Mouse (Mus musculus): ENCODE measurements at regions not wholly inside any gene's neighbourhood (a gene's known extent, or its start where the extent isn't known, plus 50 kb on each side); places are given as distances from the start of the nearest gene placed in this dataset.

DNA sequence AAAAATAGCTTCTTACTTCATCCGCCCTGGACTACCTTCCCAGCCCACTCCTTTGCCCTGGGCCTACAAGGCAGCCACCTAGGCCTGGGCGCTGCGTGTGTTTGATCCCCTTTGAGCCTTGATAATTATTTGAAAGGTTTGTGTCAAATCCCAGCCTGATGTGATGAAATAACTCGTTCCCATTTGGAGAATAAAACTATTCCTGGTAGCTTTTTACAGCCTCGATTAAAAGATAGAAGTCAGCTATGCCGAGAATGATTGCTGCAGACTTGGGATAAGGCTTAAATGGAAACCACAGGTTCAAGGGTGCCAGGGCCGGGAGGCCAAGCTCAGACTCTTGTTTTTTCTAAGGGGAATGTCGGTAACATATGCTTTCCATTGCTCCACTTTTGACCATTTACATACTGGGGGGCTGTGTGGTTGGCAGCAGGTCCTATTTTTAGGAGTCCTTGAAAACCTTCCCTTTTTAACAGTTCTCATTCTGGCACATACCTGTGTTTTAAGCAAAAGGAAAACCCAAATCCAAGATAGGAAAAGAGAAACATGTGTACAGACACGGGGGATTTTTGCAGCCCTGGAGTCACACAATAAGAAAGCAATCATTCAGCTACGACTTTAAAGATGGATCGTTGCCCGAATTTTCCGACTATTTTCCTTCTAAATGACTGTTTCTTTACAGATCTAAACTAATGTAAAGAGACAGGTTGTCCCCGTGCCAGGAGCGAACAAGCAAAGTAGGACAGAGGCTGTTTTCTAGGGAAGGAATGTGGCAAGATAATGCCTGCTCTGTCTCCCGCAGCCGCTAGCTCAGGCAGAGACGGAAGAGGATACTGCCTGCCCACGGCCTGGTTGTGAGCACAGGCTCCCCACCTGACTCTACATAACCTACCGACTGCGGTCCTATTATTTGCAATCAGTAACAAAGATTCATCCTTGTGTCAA is 234.8 kb downstream of the Setd4 start:
- no peak overlapping the region for H3K9ac ChIP-seq (replicated peaks; ENCODE audit: low read length, poor library complexity, severe bottlenecking)
- H3K4me3 ChIP-seq (ENCODE audit: low read depth, low read length), result no peak overlapping the region
- H3K36me3 ChIP-seq (ENCODE audit: insufficient read depth, low read length), result no peaks in the 10 kb centered on the region
- H3K9me3 ChIP-seq (ENCODE audit: low read length), result no peaks in the 10 kb centered on the region
- TF ChIP-seq CTCF (IDR thresholded peaks at IDR 0.05), result no peak
- ATAC-seq (ENCODE audit: low FRiP score), result no peak
- H3K4me2 ChIP-seq (ENCODE audit: low read depth, low read length, poor library complexity, severe bottlenecking), result no peak overlapping the region
- DNase-seq (ENCODE audit: low spot score), result peak; percentile 69
- 52% methylated on average over 21 of the region's 21 CpGs for WGBS
- no peak overlapping the region for H3K27ac ChIP-seq (ENCODE audit: low read depth, low read length)
- H3K27me3 ChIP-seq (ENCODE audit: insufficient read depth, low read length), result no peaks in the 10 kb centered on the region
- H3K4me1 ChIP-seq (ENCODE audit: insufficient read depth, low read length), result 0 out of 2 replicates have a peak, but pooled peaks cover 5% of the 10 kb centered on the region

DNA sequence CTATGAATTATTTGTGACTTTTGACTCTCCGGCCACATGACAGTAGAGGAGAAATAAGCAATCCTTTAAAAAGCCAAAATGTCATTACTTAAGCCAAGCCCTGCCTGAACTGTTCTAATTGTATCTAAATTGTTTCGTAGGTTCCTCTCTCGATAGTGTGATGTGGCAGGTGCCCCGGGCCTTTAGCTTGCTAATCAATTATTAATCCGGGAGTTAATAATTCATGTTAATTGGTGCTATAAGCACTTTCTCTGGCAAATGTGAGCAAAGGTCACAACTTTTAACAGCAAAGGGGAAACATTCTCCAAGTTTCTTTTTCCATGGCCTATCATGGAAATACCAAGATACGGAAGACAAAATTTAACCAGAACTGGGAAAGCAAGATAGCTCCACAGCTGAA is 235.9 kb downstream of the Setd4 start:
- WGBS, result 78% methylated on average over 6 of the region's 6 CpGs
- Histone ChIP-seq H3K27me3 (ENCODE audit: insufficient read depth, low read length) (no peaks in the 10 kb centered on the region), H3K4me3 (ENCODE audit: low read depth, low read length) (no peak overlapping the region), H3K27ac (ENCODE audit: low read depth, low read length) (no peak overlapping the region), H3K36me3 (ENCODE audit: insufficient read depth, low read length) (no peaks in the 10 kb centered on the region), H3K4me1 (ENCODE audit: insufficient read depth, low read length) (0 out of 2 replicates have a peak, but pooled peaks cover 5% of the 10 kb centered on the region), H3K9me3 (ENCODE audit: low read length) (no peaks in the 10 kb centered on the region), H3K4me2 (ENCODE audit: low read depth, low read length, poor library complexity, severe bottlenecking) (no peak overlapping the region), H3K9ac (replicated peaks; ENCODE audit: low read length, poor library complexity, severe bottlenecking) (no peak overlapping the region)
- no peak for TF ChIP-seq CTCF (IDR thresholded peaks at IDR 0.05)
- ATAC-seq (ENCODE audit: low FRiP score), result no peak
- DNase-seq (ENCODE audit: low spot score), result no peak

DNA sequence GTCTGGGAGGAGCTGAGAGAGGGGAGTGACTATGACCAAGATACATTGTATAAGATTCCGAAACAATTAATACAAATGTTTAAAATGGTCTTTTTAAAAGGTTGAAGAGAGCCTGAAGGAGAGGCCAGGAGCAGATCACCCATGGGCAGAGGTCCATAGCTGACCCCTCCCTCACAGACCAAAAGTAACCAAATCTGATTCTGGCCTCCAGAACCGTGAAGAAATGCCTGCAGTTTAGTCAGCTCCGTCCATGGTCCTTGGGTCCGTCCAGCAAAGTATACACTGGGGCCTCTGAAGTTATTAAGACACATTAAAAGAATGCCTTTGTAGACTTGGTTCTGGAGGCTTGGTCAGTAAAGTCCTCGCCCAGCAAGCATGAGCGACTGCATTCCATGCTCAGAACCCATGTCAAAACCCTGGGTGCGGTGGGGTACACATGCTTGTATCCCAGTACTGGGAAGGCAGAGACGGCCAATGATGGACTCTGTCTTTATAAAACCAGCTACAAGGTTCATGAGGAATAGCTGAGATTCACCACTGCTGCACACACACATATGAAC is 236.5 kb downstream of the Setd4 start:
- H3K27ac ChIP-seq (ENCODE audit: low read depth, low read length), result no peak overlapping the region
- 0 out of 2 replicates have a peak, but pooled peaks cover 5% of the 10 kb centered on the region for H3K4me1 ChIP-seq (ENCODE audit: insufficient read depth, low read length)
- 88% methylated on average over 8 of the region's 8 CpGs for WGBS
- ATAC-seq (ENCODE audit: low FRiP score), result no peak
- H3K36me3 ChIP-seq (ENCODE audit: insufficient read depth, low read length), result no peaks in the 10 kb centered on the region
- no peak for DNase-seq (ENCODE audit: low spot score)
- H3K4me2 ChIP-seq (ENCODE audit: low read depth, low read length, poor library complexity, severe bottlenecking), result no peak overlapping the region
- no peaks in the 10 kb centered on the region for H3K9me3 ChIP-seq (ENCODE audit: low read length)
- no peaks in the 10 kb centered on the region for H3K27me3 ChIP-seq (ENCODE audit: insufficient read depth, low read length)
- no peak for TF ChIP-seq CTCF (IDR thresholded peaks at IDR 0.05)
- no peak overlapping the region for H3K9ac ChIP-seq (replicated peaks; ENCODE audit: low read length, poor library complexity, severe bottlenecking)
- H3K4me3 ChIP-seq (ENCODE audit: low read depth, low read length), result no peak overlapping the region

DNA sequence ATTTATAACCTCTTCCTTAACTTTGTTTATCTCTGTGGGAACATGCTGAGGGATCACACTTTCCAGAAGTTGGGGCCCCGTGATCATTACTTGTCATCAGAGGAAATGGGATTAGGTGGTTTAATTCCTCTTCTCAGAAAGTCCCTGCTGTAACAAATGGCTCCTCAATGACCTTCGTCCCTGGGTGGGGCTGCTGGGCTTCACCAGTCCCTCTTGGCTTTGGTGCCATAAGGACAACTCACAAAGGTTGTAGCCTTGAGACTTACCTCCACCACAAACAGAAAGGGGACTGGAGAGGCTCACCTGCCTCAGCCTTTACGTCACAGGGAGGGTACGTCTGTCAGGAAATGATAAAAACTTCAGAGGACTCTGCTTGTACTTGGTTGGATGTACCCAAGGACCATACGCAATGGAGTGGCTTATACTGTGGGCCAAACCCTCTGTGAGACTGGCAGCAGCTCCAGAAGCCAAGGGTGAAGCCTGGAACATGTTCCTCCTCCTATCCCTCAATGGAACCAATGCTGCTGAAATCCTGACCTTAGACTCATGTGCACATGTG is 237.4 kb downstream of the Setd4 start:
- Histone ChIP-seq H3K4me3 (ENCODE audit: low read depth, low read length) (no peak overlapping the region), H3K27ac (ENCODE audit: low read depth, low read length) (no peak overlapping the region), H3K27me3 (ENCODE audit: insufficient read depth, low read length) (no peaks in the 10 kb centered on the region), H3K4me1 (ENCODE audit: insufficient read depth, low read length) (0 out of 2 replicates have a peak, but pooled peaks cover 5% of the 10 kb centered on the region), H3K4me2 (ENCODE audit: low read depth, low read length, poor library complexity, severe bottlenecking) (no peak overlapping the region), H3K9ac (replicated peaks; ENCODE audit: low read length, poor library complexity, severe bottlenecking) (no peak overlapping the region), H3K9me3 (ENCODE audit: low read length) (no peaks in the 10 kb centered on the region), H3K36me3 (ENCODE audit: insufficient read depth, low read length) (no peaks in the 10 kb centered on the region)
- DNase-seq (ENCODE audit: low spot score) (no peak), ATAC-seq (ENCODE audit: low FRiP score) (no peak)
- TF ChIP-seq CTCF (IDR thresholded peaks at IDR 0.05), result no peak
- WGBS, result 86% methylated on average over 5 of the region's 5 CpGs

DNA sequence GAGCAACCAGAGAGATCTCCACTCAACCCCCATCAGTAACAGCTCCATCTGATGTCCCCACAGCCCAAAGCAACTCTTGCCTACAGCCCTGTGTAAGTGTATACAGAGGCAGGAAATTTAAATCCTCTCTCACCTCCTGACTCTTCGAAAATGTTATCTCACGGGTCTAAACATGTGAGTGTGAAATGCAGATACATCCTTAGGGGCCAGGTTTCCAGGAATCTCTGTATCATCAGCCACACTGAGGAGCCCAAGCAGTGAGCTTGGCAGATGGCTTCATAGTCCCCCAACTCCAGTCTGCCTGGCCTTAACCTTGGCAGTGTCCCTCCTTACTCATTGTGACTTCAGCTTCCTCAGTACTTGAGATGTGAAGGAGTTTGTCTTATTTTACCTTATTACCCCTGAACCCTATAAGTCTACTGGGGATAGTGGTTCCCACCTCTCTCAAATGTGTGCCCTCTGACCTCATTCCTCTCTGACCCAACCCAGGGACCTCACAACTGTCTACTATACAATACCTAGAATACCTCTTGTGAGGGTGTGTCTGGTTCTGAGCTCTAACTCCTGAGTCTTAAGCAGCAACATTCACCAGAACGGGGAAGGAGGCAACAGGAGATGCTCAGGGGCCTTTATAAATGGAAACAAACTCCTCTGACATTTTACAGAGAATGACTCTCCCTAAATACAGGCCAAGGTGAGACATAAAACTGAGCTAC is 238.5 kb downstream of the Setd4 start:
- no peaks in the 10 kb centered on the region for H3K9me3 ChIP-seq (ENCODE audit: low read length)
- H3K36me3 ChIP-seq (ENCODE audit: insufficient read depth, low read length), result no peaks in the 10 kb centered on the region
- H3K4me3 ChIP-seq (ENCODE audit: low read depth, low read length), result no peak overlapping the region
- WGBS, result 91% methylated on average over 3 of the region's 3 CpGs
- H3K4me2 ChIP-seq (ENCODE audit: low read depth, low read length, poor library complexity, severe bottlenecking), result no peak overlapping the region
- no peaks in the 10 kb centered on the region for H3K27me3 ChIP-seq (ENCODE audit: insufficient read depth, low read length)
- H3K27ac ChIP-seq (ENCODE audit: low read depth, low read length), result no peak overlapping the region
- no peak overlapping the region for H3K9ac ChIP-seq (replicated peaks; ENCODE audit: low read length, poor library complexity, severe bottlenecking)
- H3K4me1 ChIP-seq (ENCODE audit: insufficient read depth, low read length), result 0 out of 2 replicates have a peak, but pooled peaks cover 5% of the 10 kb centered on the region
- DNase-seq (ENCODE audit: low spot score), result no peak
- no peak for ATAC-seq (ENCODE audit: low FRiP score)
- TF ChIP-seq CTCF (IDR thresholded peaks at IDR 0.05), result no peak
